Mouse (Mus musculus) ES-E14 (cell line): ENCODE measurements around the gene Pyroxd2. TPM values are rescaled to one million over a fixed set of nuclear protein-coding genes. Genes with fewer than 3 reads are reported as not detected.

Experiments used
- DNase-seq: peaks from one replicate; pipeline ENCODE4 v3.0.0-alpha.2; 2013; ENCODE audit warnings: low read depth, low spot score
- H3K27ac ChIP-seq: 2 replicates; pipeline ENCODE4 v1.5.1; 2012; ENCODE audit warnings: low read depth, mild to moderate bottlenecking, low read length, moderate library complexity, mixed read lengths; ENCODE audit not compliant: poor library complexity, insufficient read depth, severe bottlenecking
- H3K36me3 ChIP-seq: 2 replicates; pipeline ENCODE4 v1.6.1; 2012; ENCODE audit warnings: mild to moderate bottlenecking, low read length, moderate library complexity, mixed read lengths; ENCODE audit not compliant: control insufficient read depth, poor library complexity, insufficient read depth, severe bottlenecking
- H3K4me1 ChIP-seq, 2 experiments: fragments of 150-350 bp in 1 of 2; sonication (generic) in 1 of 2; 2 replicates each; pipeline ENCODE4 v1.6.1; 2012; ENCODE audit warnings: low read length in 2 of 2, mild to moderate bottlenecking in 1 of 2, mixed read lengths in 1 of 2; ENCODE audit not compliant: control insufficient read depth in 2 of 2, insufficient read depth in 2 of 2, poor library complexity in 1 of 2
- H3K4me3 ChIP-seq, 2 experiments: fragments of 150-350 bp in 1 of 2; sonication (generic) in 1 of 2; 2 replicates each; pipeline ENCODE4 v1.5.1; 2012; ENCODE audit warnings: low read length in 2 of 2, low read depth in 1 of 2, mild to moderate bottlenecking in 1 of 2, mixed read lengths in 1 of 2; ENCODE audit not compliant: insufficient read depth in 1 of 2, poor library complexity in 1 of 2, severe bottlenecking in 1 of 2
- H3K9ac ChIP-seq: 2 replicates; pipeline ENCODE4 v1.6.1; 2012; ENCODE audit warnings: low read depth, mild to moderate bottlenecking, low read length, mixed read lengths; ENCODE audit not compliant: poor library complexity, insufficient read depth, severe bottlenecking
- H3K9me3 ChIP-seq: fragments of 150-350 bp; sonication (generic); 2 replicates; pipeline ENCODE4 v1.6.1; 2012; ENCODE audit warnings: low read depth, mild to moderate bottlenecking, low read length; ENCODE audit not compliant: control insufficient read depth, insufficient read depth
- CHD2 ChIP-seq: IDR thresholded peaks from 2 replicates; pipeline ENCODE4 v1.6.1; 2014; ENCODE audit warnings: mild to moderate bottlenecking, low read depth, low read length, inconsistent platforms
- HCFC1 ChIP-seq: IDR thresholded peaks from 2 replicates; pipeline ENCODE4 v1.6.1; 2012; ENCODE audit warnings: low read length, inconsistent platforms, borderline replicate concordance; ENCODE audit not compliant: insufficient read depth
- MAFK ChIP-seq: IDR thresholded peaks from 2 replicates; pipeline ENCODE4 v1.6.1; 2014; ENCODE audit warnings: mild to moderate bottlenecking, low read depth, low read length, inconsistent platforms; ENCODE audit not compliant: insufficient read depth
- ZC3H11A ChIP-seq: IDR thresholded peaks from 2 replicates; pipeline ENCODE4 v1.6.1; 2012; ENCODE audit warnings: low read depth, mild to moderate bottlenecking, inconsistent platforms, low read length, borderline replicate concordance
- ZNF384 ChIP-seq: IDR thresholded peaks from 2 replicates; pipeline ENCODE4 v1.6.1; 2012; ENCODE audit warnings: low read depth, low read length, inconsistent platforms
- in situ Hi-C, 2 experiments: fragments of 600-800 bp; cut with MboI; formaldehyde crosslinking; loops; one replicate each; pipeline ENCODE4 v1.15.1; 2025; ENCODE audit warnings: low sequenced_read_pairs in 2 of 2, inconsistent platforms in 1 of 2; ENCODE audit not compliant: unreplicated experiment in 2 of 2
- total RNA-seq: library from RNA; depleted of rRNA; stranded (reverse); fragments of 300-350 nt; gene quantifications from 2 replicates; pipeline ENCODE4 v1.2.3, GENCODE M21; 2012

Pyroxd2 gene
- total RNA-seq, 1 experiment = not detected

DNA sequence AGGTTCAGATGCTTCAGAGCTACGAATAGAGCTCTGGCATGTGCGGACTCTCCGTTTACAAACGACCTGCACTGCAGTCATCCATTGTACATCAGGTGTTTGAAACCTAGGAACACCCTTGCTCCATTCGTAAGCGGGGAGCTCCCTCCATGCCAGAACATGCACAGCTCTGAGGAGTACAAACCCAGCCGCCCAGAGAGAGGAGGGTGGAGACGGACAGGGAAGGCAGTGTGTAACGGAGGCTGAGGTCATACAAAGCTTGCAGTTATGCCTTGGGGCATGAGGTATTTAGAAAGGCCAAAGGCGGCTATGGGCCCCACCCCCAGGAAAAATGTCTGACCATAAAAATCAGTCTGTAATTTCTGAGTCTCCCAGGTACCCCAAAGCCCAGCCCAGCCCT is 11.8 kb upstream of the Pyroxd2 start:
- no peak for TF ChIP-seq HCFC1
- TF ChIP-seq CHD2 = no peak
- no peak overlapping the region for H3K27ac ChIP-seq
- H3K36me3 ChIP-seq = peaks cover 40% of the 10 kb centered on the region; the same call in 1 of the 2 replicates
- no peak overlapping the region for H3K9ac ChIP-seq
- in situ Hi-C loops = no loop called here
- DNase-seq = no peak
- peaks cover 0 to 4% of the 10 kb centered on the region in 2 experiments; a peak in 2 of 4 replicates for H3K4me1 ChIP-seq
- no peak overlapping the region for H3K4me3 ChIP-seq
- no peaks in the 10 kb centered on the region for H3K9me3 ChIP-seq

DNA sequence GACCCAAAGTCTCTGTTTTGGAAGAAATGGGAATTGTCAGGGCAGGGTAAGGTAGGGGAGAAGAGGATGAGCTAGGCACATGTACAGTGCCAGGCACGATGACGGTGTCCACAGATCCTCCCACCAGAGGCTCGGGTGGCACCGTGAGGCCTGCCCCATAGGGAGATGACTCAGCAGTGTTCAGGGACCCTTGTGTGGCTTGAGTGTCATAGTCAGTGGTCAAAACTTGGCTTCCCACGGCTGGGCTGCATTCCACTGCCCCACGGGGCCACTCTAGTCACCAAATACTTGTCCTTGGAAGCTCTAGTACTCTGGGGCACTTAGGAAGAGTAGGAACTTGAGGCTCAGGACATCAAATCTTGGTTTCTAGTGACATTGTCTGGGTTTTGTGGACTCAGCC is 4.1 kb upstream of the Pyroxd2 start:
- H3K4me1 ChIP-seq = peaks cover 0 to 2% of the 10 kb centered on the region in 2 experiments; a peak in 2 of 4 replicates
- H3K9me3 ChIP-seq = no peaks in the 10 kb centered on the region
- peaks cover 8% of the 10 kb centered on the region; the same call in 1 of the 2 replicates for H3K36me3 ChIP-seq
- DNase-seq = no peak
- no peak overlapping the region for H3K9ac ChIP-seq
- H3K4me3 ChIP-seq = no peak overlapping the region
- TF ChIP-seq MAFK = no peak
- no peak overlapping the region for H3K27ac ChIP-seq
- in situ Hi-C loops = no loop called here

DNA sequence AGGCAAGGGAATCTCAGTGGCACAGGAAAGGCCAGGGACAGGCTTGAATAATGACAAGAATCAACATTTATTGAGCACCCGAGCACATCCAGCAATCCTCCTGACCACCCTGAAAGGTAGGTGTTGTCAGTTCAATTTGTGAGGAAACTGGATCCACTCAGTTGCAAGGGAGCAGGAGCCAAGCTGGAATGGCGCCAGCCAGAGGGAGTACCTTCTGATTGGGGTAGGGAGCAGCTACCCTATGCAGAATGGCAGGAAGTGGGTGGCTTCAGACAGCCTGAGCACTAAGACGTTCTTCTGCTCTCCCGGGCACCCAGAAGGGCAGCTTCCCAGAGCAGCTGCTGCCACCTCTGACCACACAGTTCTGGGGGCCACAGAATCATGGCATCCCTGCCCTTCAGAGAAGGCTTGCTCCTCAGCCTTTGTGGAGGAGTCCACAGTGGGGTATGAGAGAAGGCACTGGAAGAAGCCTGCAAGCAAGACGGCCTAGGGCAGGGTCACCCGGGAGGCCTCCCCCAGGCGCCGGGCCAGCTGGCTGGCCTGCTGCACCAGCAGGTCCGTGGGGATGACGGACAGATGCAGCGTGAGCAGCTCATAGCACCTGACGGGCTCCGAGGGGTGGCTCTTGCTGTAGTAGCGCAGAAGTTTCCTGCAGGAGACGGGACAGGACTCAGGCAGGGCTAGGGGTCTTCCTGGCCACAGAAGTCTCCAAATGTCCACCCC is 2.7 kb upstream of the Pyroxd2 start:
- H3K9me3 ChIP-seq = no peaks in the 10 kb centered on the region
- H3K9ac ChIP-seq = no peak overlapping the region
- no peak overlapping the region for H3K27ac ChIP-seq
- peaks cover 0 to 2% of the 10 kb centered on the region in 2 experiments; a peak in 2 of 4 replicates for H3K4me1 ChIP-seq
- no peak overlapping the region for H3K4me3 ChIP-seq
- TF ChIP-seq ZNF384 (no peak), HCFC1 (no peak), MAFK (no peak), CHD2 (no peak), ZC3H11A (no peak)
- in situ Hi-C loops = no loop called here
- peaks cover 5% of the 10 kb centered on the region; the same call in 1 of the 2 replicates for H3K36me3 ChIP-seq
- DNase-seq = no peak

DNA sequence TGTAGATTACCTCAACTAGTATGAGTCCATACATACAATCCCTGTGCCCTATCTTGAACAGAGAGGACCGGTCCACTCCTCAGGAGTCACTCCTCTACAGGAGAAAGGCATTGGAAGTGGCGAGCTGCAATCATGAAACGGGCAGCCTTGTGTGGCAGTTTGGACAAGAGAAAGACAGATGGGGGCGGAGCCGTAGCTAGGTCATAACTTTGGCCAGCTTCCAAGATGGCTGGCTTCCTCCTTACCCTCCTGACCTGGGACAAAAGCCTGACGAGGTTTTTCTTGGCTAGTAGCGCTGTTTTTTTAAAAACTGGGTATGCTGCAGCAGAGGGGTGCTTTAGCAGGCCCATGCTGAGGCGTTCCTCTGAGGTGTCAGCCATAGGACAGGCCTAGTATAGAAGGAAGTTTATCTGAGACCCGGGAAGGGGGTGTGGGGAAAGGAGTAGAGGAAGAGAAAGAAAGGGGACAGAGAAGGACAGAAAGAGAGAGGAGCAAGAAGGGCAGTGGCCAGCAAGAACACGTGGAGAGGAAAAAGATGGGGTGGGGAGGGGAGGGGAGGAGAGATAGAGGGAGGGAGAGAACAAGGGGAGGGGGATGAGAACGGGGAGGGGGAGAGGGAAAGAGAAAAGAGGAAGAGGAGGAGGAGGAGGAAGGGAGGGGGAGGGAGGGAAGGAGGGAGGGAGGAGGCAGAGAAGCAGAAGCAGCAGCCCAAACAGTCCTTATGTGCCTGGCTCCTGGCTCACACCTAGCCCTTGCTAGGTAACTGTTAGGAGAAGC is 754 bp upstream of the Pyroxd2 start:
- H3K4me3 ChIP-seq = no peak overlapping the region
- no peaks in the 10 kb centered on the region for H3K9me3 ChIP-seq
- TF ChIP-seq ZNF384 = no peak
- TF ChIP-seq CHD2 = no peak
- TF ChIP-seq ZC3H11A = no peak
- TF ChIP-seq MAFK = no peak
- TF ChIP-seq HCFC1 = no peak
- H3K36me3 ChIP-seq = no peaks in the 10 kb centered on the region; the same call in 1 of the 2 replicates
- no peak overlapping the region for H3K27ac ChIP-seq
- no peak overlapping the region for H3K9ac ChIP-seq
- H3K4me1 ChIP-seq = peaks cover 0 to 2% of the 10 kb centered on the region in 2 experiments; a peak in 2 of 4 replicates
- no peak for DNase-seq
- in situ Hi-C loops = no loop called here
